Mouse (Mus musculus) heart, adult 2 months (tissue): ENCODE results near the gene Suco. TPM values are rescaled to one million over a fixed set of nuclear protein-coding genes. Genes with fewer than 3 reads are reported as not detected.

Experiments used
- DNase-seq, 2 experiments: peaks; one replicate each; pipeline ENCODE4 v3.0.0; 2021
- H3K27ac ChIP-seq: fragments of 200-600 bp; 2 replicates; pipeline ENCODE4 v1.8.1; 2022
- H3K27me3 ChIP-seq: fragments of 200-500 bp; 2 replicates; pipeline ENCODE4 v1.6.1; 2012; ENCODE audit warnings: mild to moderate bottlenecking, low read length, inconsistent platforms, mixed read lengths; ENCODE audit not compliant: control insufficient read depth, insufficient read depth
- H3K36me3 ChIP-seq: fragments of 200-500 bp; 2 replicates; pipeline ENCODE4 v1.6.1; 2012; ENCODE audit warnings: low read length, inconsistent platforms; ENCODE audit not compliant: control insufficient read depth, insufficient read depth
- H3K4me1 ChIP-seq: fragments of 200-500 bp; 2 replicates; pipeline ENCODE4 v1.6.1; 2011; ENCODE audit warnings: low read length; ENCODE audit not compliant: control insufficient read depth, insufficient read depth
- H3K4me3 ChIP-seq: fragments of 200-600 bp; 2 replicates; pipeline ENCODE4 v1.8.1; 2022
- H3K79me2 ChIP-seq: fragments of 200-500 bp; replicated peaks from 2 replicates; pipeline ENCODE4 v1.6.1; 2012; ENCODE audit warnings: mild to moderate bottlenecking, inconsistent platforms, low read length, moderate library complexity, mixed read lengths; ENCODE audit not compliant: control insufficient read depth, insufficient read depth
- H3K9ac ChIP-seq: fragments of 200-500 bp; 2 replicates; pipeline ENCODE4 v1.6.1; 2012; ENCODE audit warnings: low read depth, mild to moderate bottlenecking, control low read depth, inconsistent platforms, low read length, mixed read lengths
- CTCF ChIP-seq: fragments of 200-600 bp; IDR thresholded peaks from 2 replicates; pipeline ENCODE4 v1.8.1; 2022; ENCODE audit warnings: antibody characterized with exemption, mild to moderate bottlenecking, moderate library complexity
- EP300 ChIP-seq: fragments of 200-500 bp; IDR thresholded peaks from 2 replicates; pipeline ENCODE4 v1.6.1; 2011; ENCODE audit warnings: low read depth, low read length, control low read depth; ENCODE audit not compliant: insufficient read depth
- POLR2A ChIP-seq: fragments of 200-500 bp; IDR thresholded peaks from 2 replicates; pipeline ENCODE4 v1.6.1; 2011; ENCODE audit warnings: mild to moderate bottlenecking, low read depth, low read length, control low read depth; ENCODE audit not compliant: insufficient read depth
- WGBS: fragments of 180-500 bp; shearing (Covaris S2); methylation state at CpG from one replicate; pipeline ENCODE4 v1.1.7; 2018; 5-methylcytosine and 5-hydroxymethylcytosine counted together
- intact Hi-C: fragments of 180-260 bp; cut with DNase I; formaldehyde crosslinking; loops from one replicate; pipeline ENCODE4 v1.15.1; 2025
- polyA plus RNA-seq: library from polyadenylated mRNA; depleted of rRNA; stranded (reverse); fragments of >200 nt; gene quantifications from 2 replicates; pipeline ENCODE4 v1.2.3, GENCODE M21; 2012
- total RNA-seq, 2 experiments: library from RNA; stranded (reverse); gene quantifications; 2 replicates each; pipeline ENCODE4 v1.2.3; 2021

Suco gene
- total and polyA plus RNA-seq, 3 experiments, result 2.6 to 15.1 (median 13.8) TPM

DNA sequence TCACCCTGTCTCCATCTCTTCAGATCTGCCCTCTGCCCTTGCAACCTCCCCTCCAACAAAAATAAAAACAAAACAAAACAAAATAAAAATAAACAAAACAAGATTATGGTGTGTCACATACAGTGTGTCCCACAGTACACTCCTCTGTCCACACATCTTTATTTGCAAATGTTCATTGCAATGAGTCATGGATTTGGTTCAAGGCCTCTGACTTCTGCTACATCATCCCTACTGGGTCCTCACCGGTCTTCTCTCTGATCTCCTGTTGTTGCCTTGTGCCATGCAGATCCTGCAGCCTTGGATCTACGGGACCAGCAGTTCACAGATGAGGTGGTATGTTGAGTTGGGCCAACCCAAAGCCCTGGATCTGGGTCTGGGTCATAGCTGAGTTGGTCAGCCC is 43.1 kb upstream of the Suco start:
- H3K4me3 ChIP-seq, result no peak overlapping the region
- H3K9ac ChIP-seq, result no peak overlapping the region
- no peaks in the 10 kb centered on the region for H3K27me3 ChIP-seq
- no peak for DNase-seq
- no peak for TF ChIP-seq POLR2A
- no peak for TF ChIP-seq EP300
- TF ChIP-seq CTCF, result no peak
- H3K79me2 ChIP-seq, result no peaks in the 10 kb centered on the region
- no peaks in the 10 kb centered on the region for H3K36me3 ChIP-seq
- H3K27ac ChIP-seq, result no peak overlapping the region
- 99% methylated on average over 2 of the region's 2 CpGs for WGBS
- no peaks in the 10 kb centered on the region for H3K4me1 ChIP-seq
- intact Hi-C loops, result no loop called here

DNA sequence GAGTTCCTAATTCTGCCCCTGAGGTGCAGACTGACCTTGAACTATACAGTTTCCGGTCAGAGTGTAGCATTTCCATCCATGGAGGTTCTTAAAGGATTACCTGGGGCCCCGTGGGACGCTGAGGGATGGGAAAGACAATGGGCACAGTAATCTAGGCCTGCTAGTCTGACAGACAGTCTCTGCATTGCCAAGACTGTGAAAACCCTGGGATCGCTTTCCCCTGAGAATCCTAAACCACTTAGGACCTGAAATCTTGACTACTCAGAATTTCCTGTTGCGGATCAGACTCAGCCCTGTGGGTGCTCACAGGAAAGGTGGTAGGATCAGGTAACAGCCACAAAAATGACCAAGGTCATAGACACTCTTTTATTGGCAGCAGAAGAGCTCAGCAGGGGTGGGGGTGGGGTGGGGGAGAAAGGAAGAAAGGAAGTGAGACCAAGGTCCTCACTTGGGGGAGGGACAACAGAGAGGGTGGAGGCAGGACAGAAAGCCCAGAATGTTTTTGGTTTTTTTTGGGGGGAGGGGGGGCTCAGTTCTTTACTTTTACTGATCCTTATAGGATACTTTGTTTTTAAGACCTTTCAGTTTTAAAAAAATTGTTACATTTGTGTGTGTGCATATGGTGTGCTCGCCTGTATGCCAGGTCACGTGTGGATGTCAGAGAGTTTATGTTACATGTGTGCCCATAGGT is 42.3 kb upstream of the Suco start:
- Histone ChIP-seq H3K36me3 (no peaks in the 10 kb centered on the region), H3K27me3 (no peaks in the 10 kb centered on the region), H3K79me2 (no peaks in the 10 kb centered on the region), H3K4me1 (no peaks in the 10 kb centered on the region), H3K27ac (no peak overlapping the region), H3K9ac (no peak overlapping the region), H3K4me3 (no peak overlapping the region)
- no peak for TF ChIP-seq CTCF
- no peak for TF ChIP-seq POLR2A
- no peak for TF ChIP-seq EP300
- DNase-seq, result no peak
- WGBS, result 64% methylated on average over 7 of the region's 7 CpGs
- intact Hi-C loops, result no loop called here

DNA sequence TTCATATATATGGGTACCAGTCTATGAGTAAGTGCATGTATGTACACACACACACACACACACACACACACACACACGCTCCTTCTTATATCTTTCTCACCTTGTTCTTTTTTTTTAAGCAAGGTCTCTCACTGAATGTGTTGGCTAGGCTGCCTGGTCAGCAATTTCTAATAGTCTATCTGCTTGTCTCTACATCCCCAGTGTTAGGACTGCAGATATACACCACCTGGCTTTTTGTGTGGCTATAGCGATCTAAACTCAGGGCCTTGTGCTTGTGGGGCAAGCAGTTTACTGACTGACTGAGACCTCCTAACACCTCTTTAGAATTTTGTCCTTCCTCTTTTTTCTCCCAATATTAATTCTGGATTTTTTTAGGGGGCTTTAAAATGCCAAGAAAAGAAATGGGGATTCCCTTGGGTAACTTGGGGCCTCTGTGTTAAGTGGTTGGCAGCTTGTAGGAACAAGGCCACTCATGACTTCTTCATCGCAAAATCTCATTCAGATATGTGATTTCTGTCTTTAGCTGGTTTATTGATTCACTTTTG is 41.5 kb upstream of the Suco start:
- TF ChIP-seq CTCF, result no peak
- TF ChIP-seq EP300, result no peak
- TF ChIP-seq POLR2A, result no peak
- WGBS, result 87% methylated on average over 3 of the region's 3 CpGs
- Histone ChIP-seq H3K9ac (no peak overlapping the region), H3K79me2 (no peaks in the 10 kb centered on the region), H3K27me3 (no peaks in the 10 kb centered on the region), H3K4me1 (no peaks in the 10 kb centered on the region), H3K36me3 (no peaks in the 10 kb centered on the region), H3K4me3 (no peak overlapping the region), H3K27ac (no peak overlapping the region)
- intact Hi-C loops, result no loop called here
- DNase-seq, result no peak

DNA sequence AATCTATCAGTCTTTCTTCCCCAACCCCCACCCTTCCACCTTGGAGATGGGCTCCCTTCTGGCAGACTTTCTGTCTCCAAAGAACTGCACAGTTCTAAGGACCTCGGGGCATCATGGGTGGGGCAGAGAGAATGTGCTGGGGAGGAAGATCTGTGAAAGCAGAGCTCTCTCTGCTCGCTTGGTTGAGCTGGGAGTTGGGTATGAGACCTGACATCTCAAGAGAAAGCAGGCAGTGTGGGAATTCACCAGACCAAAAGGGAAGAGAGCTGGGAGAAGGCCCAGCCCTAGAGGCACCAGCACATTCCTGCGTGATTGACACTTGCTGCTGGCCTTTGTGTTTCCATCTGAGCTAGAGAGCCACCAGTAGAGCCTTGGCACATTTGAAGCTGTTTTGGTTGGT is 39.6 kb upstream of the Suco start:
- Histone ChIP-seq H3K4me1 (no peaks in the 10 kb centered on the region), H3K9ac (no peak overlapping the region), H3K4me3 (no peak overlapping the region), H3K36me3 (no peaks in the 10 kb centered on the region), H3K27me3 (no peaks in the 10 kb centered on the region), H3K79me2 (no peaks in the 10 kb centered on the region), H3K27ac (no peak overlapping the region)
- WGBS, result 57% methylated on average over 3 of the region's 3 CpGs
- TF ChIP-seq CTCF (no peak), EP300 (no peak), POLR2A (no peak)
- DNase-seq, result no peak
- intact Hi-C loops, result no loop called here

DNA sequence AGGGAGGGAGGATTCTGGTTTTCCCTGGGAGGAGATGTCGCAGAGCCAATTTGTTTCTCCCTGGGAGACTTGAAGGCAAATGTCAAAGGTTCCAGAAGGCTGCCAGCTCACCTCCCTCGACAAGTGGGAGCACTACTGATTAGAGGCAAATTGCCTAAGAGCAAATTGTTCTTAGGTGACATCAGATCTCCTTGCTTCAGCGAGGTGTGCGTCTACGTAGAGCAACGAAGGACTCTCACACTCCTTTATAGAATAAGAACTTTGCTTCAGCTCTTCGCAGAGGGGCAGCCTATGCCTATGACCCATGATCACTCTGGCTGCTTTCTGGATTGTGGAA is 37.1 kb upstream of the Suco start:
- H3K4me3 ChIP-seq, result no peak overlapping the region
- no peak for TF ChIP-seq EP300
- TF ChIP-seq POLR2A, result no peak
- TF ChIP-seq CTCF, result no peak
- DNase-seq, result no peak
- intact Hi-C loops, result no loop called here
- no peaks in the 10 kb centered on the region for H3K79me2 ChIP-seq
- H3K27ac ChIP-seq, result no peak overlapping the region
- no peaks in the 10 kb centered on the region for H3K36me3 ChIP-seq
- WGBS, result 58% methylated on average over 7 of the region's 7 CpGs
- H3K9ac ChIP-seq, result no peak overlapping the region
- no peaks in the 10 kb centered on the region for H3K4me1 ChIP-seq
- no peaks in the 10 kb centered on the region for H3K27me3 ChIP-seq

DNA sequence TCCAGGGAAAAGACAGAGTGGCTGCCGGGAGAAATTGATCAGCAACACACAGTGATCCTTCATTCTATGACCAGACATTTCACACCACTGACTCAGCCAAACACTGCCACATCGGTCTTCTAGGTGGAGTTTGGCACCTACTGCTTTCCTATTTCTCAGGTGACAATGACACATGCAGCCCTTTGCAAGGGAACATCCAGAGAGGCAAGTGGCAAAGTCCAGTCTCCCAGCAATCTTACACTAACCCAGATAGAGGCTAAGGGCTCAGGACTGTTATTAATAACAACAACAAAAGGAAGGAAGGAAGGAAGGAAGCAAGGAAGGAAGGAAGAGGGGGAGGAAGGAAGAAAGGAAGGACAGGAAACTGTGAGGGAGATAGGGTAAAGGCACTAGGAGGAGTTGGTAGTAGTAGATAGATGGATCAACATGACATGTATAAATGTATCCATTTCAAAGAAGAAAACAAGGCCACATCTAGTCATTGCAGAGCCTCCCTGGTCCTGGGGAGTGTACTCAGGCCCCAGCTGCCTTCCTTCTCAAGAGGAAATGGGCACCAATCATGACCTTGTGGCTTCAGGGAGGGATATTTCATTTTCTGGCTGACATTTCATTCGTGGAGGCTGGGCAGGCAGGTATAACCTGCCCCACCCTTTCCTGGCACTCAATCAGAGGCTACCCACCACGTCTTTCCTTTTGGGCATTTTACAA is 36.6 kb upstream of the Suco start:
- intact Hi-C loops, result no loop called here
- no peak overlapping the region for H3K9ac ChIP-seq
- 57% methylated on average over 4 of the region's 4 CpGs for WGBS
- TF ChIP-seq POLR2A (no peak), CTCF (no peak), EP300 (no peak)
- no peak overlapping the region for H3K4me3 ChIP-seq
- no peaks in the 10 kb centered on the region for H3K36me3 ChIP-seq
- H3K27me3 ChIP-seq, result no peaks in the 10 kb centered on the region
- H3K4me1 ChIP-seq, result no peaks in the 10 kb centered on the region
- H3K79me2 ChIP-seq, result no peaks in the 10 kb centered on the region
- H3K27ac ChIP-seq, result no peak overlapping the region
- DNase-seq, result no peak
